Mouse (Mus musculus) lung, embryonic 14.5 days (tissue): ENCODE measurements at regions not wholly inside any gene's neighbourhood (a gene's known extent, or its start where the extent isn't known, plus 50 kb on each side); places are given as distances from the start of the nearest gene placed in this dataset.

Source experiments
- ATAC-seq: fragments of 200-750 bp; cut with Nextera tagmentation; 2 replicates; pipeline ENCODE4 v1.8.0; 2017; ENCODE audit warnings: mild to moderate bottlenecking, moderate TSS enrichment, moderate library complexity; ENCODE audit not compliant: insufficient read depth
- DNase-seq: peaks from one replicate; pipeline ENCODE4 v3.0.0-alpha.2; 2015
- H3K27ac ChIP-seq: fragments of 300-500 bp; sonication (generic); 2 replicates; pipeline ENCODE4 v1.5.1; 2014; ENCODE audit warnings: low read depth, mild to moderate bottlenecking, moderate library complexity
- H3K27me3 ChIP-seq: fragments of 300-500 bp; sonication (generic); 2 replicates; pipeline ENCODE4 v1.6.1; 2014; ENCODE audit warnings: low read length, control low read depth; ENCODE audit not compliant: insufficient read depth
- H3K36me3 ChIP-seq: fragments of 300-500 bp; sonication (generic); 2 replicates; pipeline ENCODE4 v1.6.1; 2014; ENCODE audit warnings: control low read depth; ENCODE audit not compliant: insufficient read depth
- H3K4me1 ChIP-seq: fragments of 300-500 bp; sonication (generic); 2 replicates; pipeline ENCODE4 v1.6.1; 2014; ENCODE audit warnings: antibody characterized with exemption, control low read depth; ENCODE audit not compliant: insufficient read depth
- H3K4me2 ChIP-seq: fragments of 300-500 bp; sonication (generic); 2 replicates; pipeline ENCODE4 v1.6.1; 2014; ENCODE audit warnings: mild to moderate bottlenecking
- H3K4me3 ChIP-seq: fragments of 300-500 bp; sonication (generic); 2 replicates; pipeline ENCODE4 v1.5.1; 2014; ENCODE audit warnings: low read depth, low read length
- H3K9ac ChIP-seq: fragments of 300-500 bp; sonication (generic); 2 replicates; pipeline ENCODE4 v1.6.1; 2014
- H3K9me3 ChIP-seq: fragments of 300-500 bp; sonication (generic); 2 replicates; pipeline ENCODE4 v1.6.1; 2016; ENCODE audit warnings: low read depth, low read length, control low read depth
- CTCF ChIP-seq: IDR thresholded peaks from 2 replicates; pipeline ENCODE4 v1.5.1; 2016; ENCODE audit warnings: antibody characterized with exemption, low read depth
- WGBS: fragments of 180-500 bp; shearing (Covaris S2); extraction: QIAGEN DNeasy Blood & Tissue Kit; methylation state at CpG from one replicate; pipeline ENCODE4 v1.1.7; 2014; 5-methylcytosine and 5-hydroxymethylcytosine counted together

- no peaks in the 10 kb centered on the region for H3K9me3 ChIP-seq
- H3K4me2 ChIP-seq, result no peak overlapping the region
- WGBS, result 69% methylated on average over 3 of the region's 3 CpGs
- H3K9ac ChIP-seq, result no peak overlapping the region
- H3K27me3 ChIP-seq, result no peaks in the 10 kb centered on the region
- TF ChIP-seq CTCF, result no peak
- no peaks in the 10 kb centered on the region for H3K4me1 ChIP-seq
- no peak overlapping the region for H3K27ac ChIP-seq
- ATAC-seq, result no peak
- no peaks in the 10 kb centered on the region for H3K36me3 ChIP-seq
- no peak for DNase-seq
- no peak overlapping the region for H3K4me3 ChIP-seq
Measured at GRCm38 (mm10) chr5:45229477-45229876, 220.6 kb downstream of the Qdpr start.

GRCm38 (mm10) chr5:45228226-45228927, 221.7 kb downstream of the Qdpr start:
- Histone ChIP-seq H3K36me3 (no peaks in the 10 kb centered on the region), H3K4me2 (no peak overlapping the region), H3K9me3 (no peaks in the 10 kb centered on the region), H3K9ac (no peak overlapping the region), H3K4me3 (no peak overlapping the region), H3K27ac (no peak overlapping the region), H3K4me1 (no peaks in the 10 kb centered on the region), H3K27me3 (no peaks in the 10 kb centered on the region)
- no peak for ATAC-seq
- TF ChIP-seq CTCF, result no peak
- peak; percentile 40 for DNase-seq
- 67% methylated on average over 6 of the region's 6 CpGs for WGBS

GRCm38 (mm10) chr5:45220272-45220916, 229.6 kb downstream of the Qdpr start:
- no peak for TF ChIP-seq CTCF
- 59% methylated on average over 6 of the region's 6 CpGs for WGBS

DNA sequence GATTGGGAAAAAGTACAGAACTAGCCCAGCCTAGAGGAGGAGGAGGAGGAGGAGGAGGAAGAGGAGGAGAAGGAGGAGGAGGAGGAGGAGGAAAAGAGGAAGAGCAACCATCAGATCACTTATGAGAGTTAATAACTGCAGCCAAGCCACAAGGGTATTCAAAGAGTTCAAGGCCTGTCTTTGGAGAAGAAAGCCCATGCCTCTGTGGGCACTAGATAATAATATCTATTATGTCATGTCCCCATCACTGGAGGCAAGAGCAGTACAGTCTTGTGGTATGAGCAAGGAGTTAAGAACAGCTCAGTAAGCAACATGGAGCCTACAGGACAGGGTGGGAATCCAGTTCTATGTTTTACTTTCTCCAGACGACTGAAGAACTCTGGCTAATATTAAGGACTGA, 230.5 kb downstream of the Qdpr start:
- Histone ChIP-seq H3K4me2 (no peak overlapping the region), H3K27ac (no peak overlapping the region), H3K27me3 (no peaks in the 10 kb centered on the region), H3K36me3 (no peaks in the 10 kb centered on the region), H3K9ac (no peak overlapping the region), H3K9me3 (no peaks in the 10 kb centered on the region), H3K4me3 (no peak overlapping the region), H3K4me1 (no peaks in the 10 kb centered on the region)
- DNase-seq, result no peak
- no peak for TF ChIP-seq CTCF
- no peak for ATAC-seq
- WGBS, result 67% methylated on average over 1 of the region's 1 CpGs

More at GRCm38 (mm10) chr5:45220272-45220916, 229.6 kb downstream of the Qdpr start:
- H3K4me3 ChIP-seq, result no peak overlapping the region
- no peaks in the 10 kb centered on the region for H3K36me3 ChIP-seq
- H3K27ac ChIP-seq, result no peak overlapping the region
- peak; percentile 32 for DNase-seq
- H3K27me3 ChIP-seq, result no peaks in the 10 kb centered on the region
- H3K9me3 ChIP-seq, result no peaks in the 10 kb centered on the region
- H3K9ac ChIP-seq, result no peak overlapping the region
- no peaks in the 10 kb centered on the region for H3K4me1 ChIP-seq
- no peak; the same call in 1 of the 2 replicates for ATAC-seq
- H3K4me2 ChIP-seq, result no peak overlapping the region

DNA sequence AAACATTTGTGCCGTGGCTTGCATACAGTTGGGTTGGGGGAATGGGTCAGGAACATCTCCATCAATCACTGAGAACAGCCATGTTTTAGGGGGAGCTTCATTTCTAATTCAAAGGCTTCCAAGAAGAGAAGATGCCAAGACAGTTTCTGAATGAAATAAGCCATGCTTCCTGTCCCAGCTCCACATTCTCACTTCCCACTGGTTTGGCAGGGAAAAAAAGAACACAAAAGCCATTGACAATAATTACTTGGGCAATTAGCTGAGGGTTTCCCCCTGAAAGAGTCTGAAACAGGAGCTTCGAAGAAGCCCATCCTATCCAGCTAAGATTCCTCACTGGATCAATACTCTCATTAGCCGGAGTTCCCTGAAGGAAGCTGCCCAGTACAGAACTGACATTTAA, 230.9 kb downstream of the Qdpr start:
- H3K4me3 ChIP-seq, result no peak overlapping the region
- no peaks in the 10 kb centered on the region for H3K4me1 ChIP-seq
- no peak overlapping the region for H3K4me2 ChIP-seq
- H3K9me3 ChIP-seq, result no peaks in the 10 kb centered on the region
- H3K36me3 ChIP-seq, result no peaks in the 10 kb centered on the region
- H3K27ac ChIP-seq, result no peak overlapping the region
- 73% methylated on average over 3 of the region's 3 CpGs for WGBS
- no peaks in the 10 kb centered on the region for H3K27me3 ChIP-seq
- ATAC-seq (no peak), DNase-seq (no peak)
- H3K9ac ChIP-seq, result no peak overlapping the region
- no peak for TF ChIP-seq CTCF

DNA sequence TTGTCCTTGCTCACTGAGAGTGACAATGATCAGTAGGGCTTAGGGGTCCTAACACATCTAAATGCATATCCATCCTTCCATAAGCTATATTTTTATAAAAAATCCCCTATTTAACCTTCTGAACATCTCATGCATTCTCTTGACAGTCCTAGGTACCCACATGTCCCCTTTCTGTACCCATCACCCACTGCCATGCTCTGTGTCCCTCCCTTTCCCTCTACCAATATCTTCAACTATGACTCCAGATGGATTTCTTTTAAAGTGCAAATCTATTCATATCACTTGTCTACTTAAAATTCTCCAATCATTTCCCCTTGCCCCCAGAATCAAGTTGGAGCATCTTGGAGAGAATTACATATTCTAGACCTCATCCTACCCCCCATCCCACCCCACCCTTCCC, 235.6 kb downstream of the Qdpr start:
- Histone ChIP-seq H3K4me2 (no peak overlapping the region), H3K9ac (no peak overlapping the region), H3K9me3 (no peaks in the 10 kb centered on the region), H3K36me3 (no peaks in the 10 kb centered on the region), H3K27ac (no peak overlapping the region), H3K4me3 (no peak overlapping the region), H3K27me3 (no peaks in the 10 kb centered on the region), H3K4me1 (no peaks in the 10 kb centered on the region)
- ATAC-seq, result no peak
- DNase-seq, result no peak
- no peak for TF ChIP-seq CTCF

GRCm38 (mm10) chr5:45198408-45198807, 251.6 kb downstream of the Qdpr start:
- WGBS, result 83% methylated on average over 1 of the region's 1 CpGs
- no peaks in the 10 kb centered on the region for H3K36me3 ChIP-seq
- H3K4me3 ChIP-seq, result no peak overlapping the region
- no peak overlapping the region for H3K9ac ChIP-seq
- TF ChIP-seq CTCF, result no peak
- DNase-seq, result no peak
- no peak overlapping the region for H3K27ac ChIP-seq
- no peaks in the 10 kb centered on the region for H3K27me3 ChIP-seq
- no peak overlapping the region for H3K4me2 ChIP-seq
- ATAC-seq, result no peak
- H3K9me3 ChIP-seq, result no peaks in the 10 kb centered on the region
- H3K4me1 ChIP-seq, result no peaks in the 10 kb centered on the region
